Mouse (Mus musculus): ENCODE data around the gene Siah2.

DNA sequence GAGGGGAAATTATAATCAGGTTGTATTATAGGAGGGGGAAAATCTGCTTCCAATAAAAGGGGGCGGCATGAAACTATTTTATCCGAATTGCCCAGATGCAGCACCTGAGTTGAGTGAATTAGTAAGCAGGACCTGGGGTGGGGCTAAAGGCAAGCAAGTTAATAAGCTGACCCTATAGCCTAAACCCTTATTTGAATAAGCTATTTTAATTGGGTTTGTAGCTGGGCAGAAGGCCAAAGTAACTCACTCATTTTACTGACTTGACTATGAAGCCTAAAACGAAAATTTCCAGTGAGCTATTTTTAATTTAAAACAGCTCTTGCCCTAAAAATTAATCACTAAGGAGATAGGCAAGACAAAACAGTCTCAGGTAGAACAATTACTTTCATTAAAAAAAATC lies 2.5 kb downstream of the Siah2 start:
- TF ChIP-seq CTCF (IDR thresholded peaks at IDR 0.05; ENCODE audit: control insufficient read depth, insufficient read depth, insufficient read length) (no peak), MAX (IDR thresholded peaks at IDR 0.05) (no peak), USF1 (IDR thresholded peaks at IDR 0.05; ENCODE audit: low read depth) (no peak)
